Mouse (Mus musculus) C2C12 (cell line): ENCODE measurements at regions not wholly inside any gene's neighbourhood (a gene's known extent, or its start where the extent isn't known, plus 50 kb on each side); places are given as distances from the start of the nearest gene placed in this dataset.

Experiments used
- H3K27me3 ChIP-seq: one replicate; pipeline ENCODE4 v1.6.1; 2011; ENCODE audit not compliant: control insufficient read depth, insufficient read depth, insufficient read length
- H3K36me3 ChIP-seq: one replicate; pipeline ENCODE4 v1.6.1; 2011; ENCODE audit not compliant: control insufficient read depth, insufficient read depth
- H3K4me3 ChIP-seq: one replicate; pipeline ENCODE4 v1.5.1; 2011; ENCODE audit warnings: mild to moderate bottlenecking, control low read depth; ENCODE audit not compliant: poor library complexity, insufficient read depth, severe bottlenecking
- H3K79me2 ChIP-seq: one replicate; pipeline ENCODE4 v1.6.1; 2011; ENCODE audit not compliant: control insufficient read depth, insufficient read depth
- H3K79me3 ChIP-seq: one replicate; pipeline ENCODE4 v1.6.1; 2011; ENCODE audit warnings: low read depth, control low read depth
- H3ac ChIP-seq: one replicate; pipeline ENCODE3; 2011; ENCODE audit warnings: low read depth; ENCODE audit not compliant: control insufficient read depth, insufficient read length
- CEBPB ChIP-seq: IDR thresholded peaks from one replicate; pipeline ENCODE4 v1.6.1; 2011; ENCODE audit warnings: low read depth, mild to moderate bottlenecking, control low read depth, moderate library complexity
- CTCF ChIP-seq: IDR thresholded peaks from one replicate; pipeline ENCODE4 v1.5.1; 2011; ENCODE audit not compliant: control insufficient read depth, insufficient read depth, insufficient read length
- FOSL1 ChIP-seq: IDR thresholded peaks from one replicate; pipeline ENCODE4 v1.8.0; 2011; ENCODE audit warnings: mild to moderate bottlenecking, low read length; ENCODE audit not compliant: poor library complexity, insufficient read depth, severe bottlenecking
- MAX ChIP-seq: IDR thresholded peaks from one replicate; pipeline ENCODE4 v1.6.1; 2011; ENCODE audit warnings: mild to moderate bottlenecking, control low read depth
- MYOD1 ChIP-seq: IDR thresholded peaks from one replicate; pipeline ENCODE4 v1.6.1; 2011; ENCODE audit warnings: low read depth; ENCODE audit not compliant: control insufficient read depth, insufficient read length
- MYOG ChIP-seq: IDR thresholded peaks from one replicate; pipeline ENCODE4 v1.6.1; 2011; ENCODE audit not compliant: control insufficient read depth, insufficient read length; ENCODE audit errors: extremely low read depth
- USF1 ChIP-seq: IDR thresholded peaks from one replicate; pipeline ENCODE4 v1.6.1; 2011; ENCODE audit warnings: low read depth, mild to moderate bottlenecking, control low read depth, moderate library complexity

DNA sequence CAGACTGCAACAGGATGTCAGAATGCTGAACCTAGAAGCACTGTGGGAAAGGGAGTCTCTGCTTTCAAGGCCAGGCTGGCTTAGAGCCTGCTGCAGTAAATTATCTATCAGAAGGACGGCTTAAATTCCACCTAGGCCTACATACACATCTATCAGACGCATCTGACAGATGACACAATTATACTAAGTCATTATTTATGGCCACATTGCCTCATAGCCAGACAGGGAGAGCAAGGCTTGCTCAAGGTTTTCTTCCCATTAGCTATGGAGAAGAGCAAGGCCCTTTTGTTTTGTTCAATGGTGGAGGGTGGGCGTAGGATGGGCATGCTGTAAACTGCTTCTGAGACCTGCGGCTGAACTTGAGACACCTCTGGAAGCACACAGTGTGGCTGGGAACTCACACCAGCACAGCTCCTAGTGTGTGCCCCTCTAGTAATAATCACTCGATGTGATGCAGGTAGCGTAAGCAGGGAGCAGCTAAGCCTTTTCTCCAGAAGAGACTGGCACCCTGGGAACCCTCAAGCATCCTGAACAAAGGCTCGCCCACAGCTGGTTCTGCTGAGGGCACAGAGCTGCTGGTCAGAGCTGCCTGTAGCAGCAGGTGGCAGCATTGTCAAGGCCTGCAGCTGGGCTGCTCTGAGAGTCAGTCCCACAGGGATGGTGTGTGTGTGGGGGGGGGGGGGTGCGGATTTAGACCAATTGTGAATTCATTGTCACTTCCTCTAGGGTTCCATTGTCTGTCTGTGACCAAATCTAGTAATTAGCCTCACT is 406.8 kb upstream of the Adamts16 start:
- TF ChIP-seq CTCF (peak; percentile 88), FOSL1 (no peak), MAX (no peak), MYOD1 (no peak), CEBPB (peak; percentile 20), MYOG (no peak), USF1 (no peak)
- H3K36me3 ChIP-seq = no peaks in the 10 kb centered on the region
- H3ac ChIP-seq = no peak overlapping the region
- no peaks in the 10 kb centered on the region for H3K79me2 ChIP-seq
- H3K4me3 ChIP-seq = no peak overlapping the region
- no peaks in the 10 kb centered on the region for H3K79me3 ChIP-seq
- no peaks in the 10 kb centered on the region for H3K27me3 ChIP-seq

DNA sequence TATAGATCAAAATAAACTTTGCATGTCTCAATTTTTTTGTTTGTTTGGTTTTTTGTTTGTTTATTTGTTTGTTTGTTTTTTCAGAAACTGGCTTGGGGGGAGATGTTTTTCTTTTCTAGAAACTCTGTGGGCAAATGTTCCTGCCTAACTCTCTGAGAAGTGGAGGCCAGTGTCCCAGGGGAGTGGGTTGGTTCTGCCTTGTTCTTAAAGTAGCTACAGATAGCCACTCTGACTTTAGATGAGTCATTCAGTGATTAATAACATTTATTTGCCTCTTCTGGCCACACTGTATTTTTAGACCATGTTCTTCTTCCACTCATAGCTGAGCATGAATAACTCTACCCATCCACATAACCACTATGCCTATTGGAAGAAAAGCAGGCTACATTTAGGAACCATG is 405.6 kb upstream of the Adamts16 start:
- Histone ChIP-seq H3K79me3 (no peaks in the 10 kb centered on the region), H3K36me3 (no peaks in the 10 kb centered on the region), H3K27me3 (no peaks in the 10 kb centered on the region), H3K4me3 (no peak overlapping the region), H3ac (no peak overlapping the region), H3K79me2 (no peaks in the 10 kb centered on the region)
- no peak for TF ChIP-seq MAX

DNA sequence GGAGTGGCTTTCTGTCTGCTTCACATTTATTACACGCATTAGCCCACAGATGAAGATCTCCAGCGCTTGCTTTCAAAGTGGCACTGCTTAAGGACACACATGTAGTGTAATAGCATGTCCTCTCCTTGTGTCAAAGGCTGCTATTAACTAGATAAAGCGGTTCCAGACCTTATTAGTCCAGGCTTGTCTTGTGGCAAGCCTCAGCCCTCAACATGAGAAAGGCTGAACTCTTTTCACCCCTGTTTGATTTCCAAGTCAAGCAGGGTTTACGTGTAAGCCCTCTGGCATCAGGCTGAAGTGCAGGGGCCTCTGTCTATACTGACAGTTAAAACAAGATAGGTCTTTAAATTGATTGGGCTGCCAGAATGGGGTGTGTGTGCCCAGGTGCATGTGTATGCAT is 403.7 kb upstream of the Adamts16 start:
- TF ChIP-seq MYOD1 (no peak), FOSL1 (no peak), CEBPB (no peak), USF1 (no peak), MAX (no peak), CTCF (no peak), MYOG (no peak)
- Histone ChIP-seq H3K27me3 (no peaks in the 10 kb centered on the region), H3K36me3 (no peaks in the 10 kb centered on the region), H3ac (no peak overlapping the region), H3K79me2 (no peaks in the 10 kb centered on the region), H3K79me3 (no peaks in the 10 kb centered on the region), H3K4me3 (no peak overlapping the region)

- no peaks in the 10 kb centered on the region for H3K79me3 ChIP-seq
- H3K79me2 ChIP-seq = no peaks in the 10 kb centered on the region
- H3K36me3 ChIP-seq = no peaks in the 10 kb centered on the region
- no peak overlapping the region for H3K4me3 ChIP-seq
- no peaks in the 10 kb centered on the region for H3K27me3 ChIP-seq
- no peak overlapping the region for H3ac ChIP-seq
- no peak for TF ChIP-seq MAX
- TF ChIP-seq FOSL1 = no peak
- TF ChIP-seq MYOD1 = no peak
- no peak for TF ChIP-seq CEBPB
- no peak for TF ChIP-seq MYOG
- no peak for TF ChIP-seq CTCF
Measured at GRCm38 (mm10) chr13:71239782-71240181, 398.2 kb upstream of the Adamts16 start.

DNA sequence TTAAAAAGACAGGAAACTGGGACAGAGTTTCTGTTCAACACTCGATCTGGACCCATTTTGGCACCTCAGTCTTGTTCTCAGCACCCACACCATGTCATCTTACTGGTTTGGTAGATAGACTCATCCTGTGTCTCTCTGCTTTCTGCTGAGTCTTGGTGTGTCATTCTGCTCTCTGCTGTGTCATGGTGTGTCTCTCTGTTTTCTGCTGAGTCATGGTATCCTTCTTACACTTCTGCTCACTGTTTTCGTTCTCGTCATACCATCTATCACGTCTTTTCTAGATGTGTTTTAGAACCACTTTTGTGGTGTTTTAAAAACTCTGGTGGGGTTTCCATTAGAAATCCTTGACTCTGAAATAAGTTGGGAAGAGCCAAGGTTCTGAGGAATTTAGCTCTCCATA is 393.7 kb upstream of the Adamts16 start:
- H3K27me3 ChIP-seq = no peaks in the 10 kb centered on the region

GRCm38 (mm10) chr13:71231182-71231581 is 389.6 kb upstream of the Adamts16 start:
- Histone ChIP-seq H3K79me2 (no peaks in the 10 kb centered on the region), H3K36me3 (no peaks in the 10 kb centered on the region), H3ac (no peak overlapping the region), H3K27me3 (no peaks in the 10 kb centered on the region), H3K79me3 (no peaks in the 10 kb centered on the region), H3K4me3 (no peak overlapping the region)
- no peak for TF ChIP-seq MYOG
- no peak for TF ChIP-seq CEBPB
- TF ChIP-seq FOSL1 = no peak
- no peak for TF ChIP-seq USF1
- no peak for TF ChIP-seq CTCF
- no peak for TF ChIP-seq MAX
- TF ChIP-seq MYOD1 = no peak

More for the DNA sequence above, 393.7 kb upstream of the Adamts16 start:
- H3ac ChIP-seq = no peak overlapping the region
- no peak overlapping the region for H3K4me3 ChIP-seq
- H3K79me3 ChIP-seq = no peaks in the 10 kb centered on the region
- no peaks in the 10 kb centered on the region for H3K79me2 ChIP-seq
- H3K36me3 ChIP-seq = no peaks in the 10 kb centered on the region
- TF ChIP-seq CTCF = no peak
- no peak for TF ChIP-seq CEBPB
- TF ChIP-seq MYOD1 = no peak
- no peak for TF ChIP-seq MYOG
- TF ChIP-seq FOSL1 = no peak
- TF ChIP-seq USF1 = no peak
- no peak for TF ChIP-seq MAX
